Mouse (Mus musculus) thymus, postnatal 0 days (tissue): Measurements from ENCODE around the gene Olfr1389. TPM values are rescaled to one million over a fixed set of nuclear protein-coding genes. Genes with fewer than 3 reads are reported as not detected.
A peak's percentile ranks its signal among the peaks of the same experiment; 100 is the strongest.
"Not testable (repeated sequence)": the region's sequence is repeated elsewhere in the genome, so short reads cannot be mapped to it uniquely, and the experiment has no call there.

ENCODE experiments used
- DNase-seq: peaks from one replicate; pipeline ENCODE4 v3.0.0-alpha.2; 2015; ENCODE audit warnings: low spot score
- polyA plus RNA-seq: library from polyadenylated mRNA; unstranded; fragments of >200 nt; fragmentation: Nextera tagmentation; extraction: Ambion mirVana; gene quantifications from 2 replicates; pipeline ENCODE4 v1.2.1, GENCODE M21; 2015

The Olfr1389 gene
- not detected in 2 replicates for polyA plus RNA-seq

GRCm38 (mm10) chr11:49422767-49423166 is at the start of gene Olfr1389:
Gene Olfr1389, plus strand, starts transcription at chr11:49423067.
- DNase-seq: no peak

- DNase-seq: no peak
Measured at GRCm38 (mm10) chr11:49383133-49383532, 39.7 kb upstream of the Olfr1389 start.

DNA sequence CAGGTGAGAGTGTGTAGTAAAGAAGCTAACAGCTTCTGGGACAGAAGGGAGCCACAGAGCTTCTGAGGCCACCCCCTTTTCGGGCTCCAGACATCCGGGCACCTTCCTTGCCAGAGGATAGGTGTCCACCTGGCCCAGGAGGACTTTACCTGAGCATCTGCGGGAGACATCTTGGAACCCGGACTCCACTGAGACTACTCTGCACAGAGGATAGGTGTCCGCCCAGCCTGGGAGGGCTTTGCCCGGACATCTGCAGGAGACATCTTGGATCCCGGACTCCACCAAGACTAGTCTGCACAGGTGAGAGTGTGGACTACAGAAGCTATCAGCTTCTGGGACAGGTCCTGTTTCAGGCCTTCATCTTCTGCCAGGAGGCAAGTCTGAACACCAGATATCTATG is 36.7 kb upstream of the Olfr1389 start:
- DNase-seq: not testable (repeated sequence)

GRCm38 (mm10) chr11:49392707-49393106 is 30.2 kb upstream of the Olfr1389 start:
- DNase-seq: not testable (repeated sequence)

GRCm38 (mm10) chr11:49406784-49407183 is 16.1 kb upstream of the Olfr1389 start:
- no peak for DNase-seq

- DNase-seq: peak; percentile 44
Measured at GRCm38 (mm10) chr11:49410540-49410939, 12.3 kb upstream of the Olfr1389 start.

DNA sequence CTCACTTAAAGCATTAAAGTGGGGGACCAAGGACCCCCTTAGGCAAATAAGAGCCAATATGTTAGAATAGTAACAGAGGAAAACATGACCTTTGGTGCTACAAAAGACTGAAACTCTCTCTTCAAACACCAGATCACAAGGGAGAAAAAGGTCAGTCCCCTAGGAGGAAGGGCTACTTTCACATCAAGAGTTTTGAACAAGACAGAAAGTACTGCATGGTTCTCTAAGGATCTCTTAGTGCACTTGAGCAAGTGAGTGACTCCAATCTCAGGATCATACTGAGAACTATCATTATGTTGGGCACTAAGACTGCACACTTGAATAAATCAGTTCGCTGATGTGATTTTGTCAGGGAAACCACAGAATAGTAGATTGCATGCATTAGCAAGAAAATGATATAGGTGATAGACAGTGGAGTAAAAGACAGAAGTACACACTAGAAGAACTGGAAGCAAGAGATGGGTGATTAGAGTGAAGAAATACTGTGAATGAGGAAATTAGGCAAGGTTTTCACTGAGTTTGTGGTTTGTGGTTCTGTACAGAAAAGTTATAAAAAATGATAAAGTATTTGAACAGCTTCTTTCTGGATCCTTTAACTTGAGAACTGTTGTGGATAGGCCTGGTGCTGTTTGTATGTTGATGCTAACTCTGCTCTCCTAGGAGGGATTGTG is 2.5 kb downstream of the Olfr1389 start:
- no peak for DNase-seq

DNA sequence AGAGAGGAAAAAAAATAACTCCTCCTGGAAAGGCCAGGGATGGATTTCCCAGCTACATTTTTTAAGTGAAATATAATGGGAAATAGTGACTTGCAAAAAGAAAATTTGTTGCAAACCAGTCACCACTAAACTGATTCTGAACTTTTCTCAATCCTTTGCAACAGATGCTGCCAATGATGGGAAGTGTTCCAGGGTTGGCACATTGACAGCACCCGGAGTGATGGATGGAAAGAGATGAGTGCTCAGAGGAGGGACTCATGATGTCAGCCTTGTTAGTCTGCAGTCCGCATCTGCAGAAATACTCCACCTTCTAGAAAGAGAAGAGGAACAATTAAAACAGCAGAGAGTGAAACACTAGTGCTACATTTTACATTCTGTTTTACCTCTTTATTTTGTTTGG is 6.8 kb downstream of the Olfr1389 start:
- no peak for DNase-seq

GRCm38 (mm10) chr11:49436411-49436810 is 13.5 kb downstream of the Olfr1389 start, which contains the start of gene Olfr1388:
Gene Olfr1388, plus strand, starts transcription at chr11:49436624.
- DNase-seq: no peak

DNA sequence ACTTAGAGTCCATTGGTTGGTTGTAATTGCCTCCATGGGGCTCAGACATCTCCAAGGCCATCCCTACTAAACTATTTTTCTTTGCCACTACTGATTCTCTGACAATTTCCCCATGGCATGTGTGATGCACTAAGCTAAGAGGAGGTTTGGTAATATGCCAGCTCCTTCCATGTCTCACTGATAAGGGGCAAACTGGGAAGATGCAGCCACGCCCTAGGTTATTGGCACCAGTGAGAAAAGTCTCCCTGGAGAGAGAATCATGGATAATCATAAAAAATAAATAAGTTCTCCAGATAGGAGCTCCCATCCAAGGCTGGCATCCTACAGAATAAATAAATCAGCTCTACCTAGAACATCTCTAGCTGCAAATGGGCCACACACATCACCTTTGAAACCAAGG is 32.2 kb downstream of the Olfr1389 start, which contains the start of gene Olfr1387:
Gene Olfr1387, plus strand, starts transcription at position 301 of the 400 bp plus-strand sequence.
- DNase-seq: no peak

DNA sequence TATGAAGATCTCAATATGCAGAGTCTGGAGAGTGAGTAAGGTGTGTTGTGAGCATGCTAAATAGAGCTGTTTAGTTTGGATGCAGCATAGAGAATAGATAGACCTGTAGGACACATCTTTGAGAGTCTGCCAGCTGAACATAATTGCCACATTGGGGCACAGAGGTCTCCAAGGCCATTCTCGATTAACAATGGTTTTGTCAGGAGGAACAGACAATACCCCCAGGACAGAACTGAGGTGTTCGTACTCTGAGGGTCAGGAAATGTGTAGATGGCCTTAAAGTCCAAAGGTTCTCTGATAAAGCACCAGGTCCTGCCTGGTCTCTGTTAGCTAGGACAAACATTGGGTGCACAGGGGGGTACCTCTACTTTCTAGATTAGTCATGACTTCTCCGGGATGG is 41.9 kb downstream of the Olfr1389 start, which contains the start of gene Olfr1386:
Gene Olfr1386, plus strand, starts transcription at position 301 of the 400 bp plus-strand sequence.
- DNase-seq: not testable (repeated sequence)

Other genes starting within 250 kb of the Olfr1389 start
- 1.1 and 1.7 TPM in 2 replicates for gene Btnl9, start 235.9 kb upstream of the Olfr1389 start, polyA plus RNA-seq
- 33.8 and 36.1 TPM in 2 replicates for gene Zfp62, start 219.8 kb upstream of the Olfr1389 start, polyA plus RNA-seq
- 82.0 and 82.7 TPM in 2 replicates for gene Mgat1, start 178.9 kb upstream of the Olfr1389 start, polyA plus RNA-seq
- not detected in 2 replicates for gene Olfr1393, start 144.8 kb upstream of the Olfr1389 start, polyA plus RNA-seq
- gene Olfr1392, start 137.8 kb upstream of the Olfr1389 start, polyA plus RNA-seq: not detected in 2 replicates
- not detected in 2 replicates for gene Olfr10, start 118.3 kb upstream of the Olfr1389 start, polyA plus RNA-seq
- not detected in 2 replicates for gene Olfr1391, start 100.3 kb upstream of the Olfr1389 start, polyA plus RNA-seq
- not detected in 2 replicates for gene Olfr1390, start 87.9 kb upstream of the Olfr1389 start, polyA plus RNA-seq
- 0.04 and 0.05 TPM in 2 replicates for gene Olfr1388, start 13.6 kb downstream of the Olfr1389 start, polyA plus RNA-seq
- gene Olfr1387, start 32.3 kb downstream of the Olfr1389 start, polyA plus RNA-seq: not detected in 2 replicates
- not detected in 2 replicates for gene Olfr1386, start 42.0 kb downstream of the Olfr1389 start, polyA plus RNA-seq
- gene Olfr1385, start 66.0 kb downstream of the Olfr1389 start, polyA plus RNA-seq: not detected in 2 replicates
- not detected in 2 replicates for gene Olfr1384, start 83.7 kb downstream of the Olfr1389 start, polyA plus RNA-seq
- not detected in 2 replicates for gene Olfr1383, start 96.6 kb downstream of the Olfr1389 start, polyA plus RNA-seq
- not detected in 2 replicates for gene Olfr1382, start 105.2 kb downstream of the Olfr1389 start, polyA plus RNA-seq
- gene Olfr1381, start 120.4 kb downstream of the Olfr1389 start, polyA plus RNA-seq: not detected in 2 replicates
- not detected in 2 replicates for gene Olfr1380, start 133.8 kb downstream of the Olfr1389 start, polyA plus RNA-seq
- gene Flt4, start 186.2 kb downstream of the Olfr1389 start, polyA plus RNA-seq: 0.31 and 0.35 TPM in 2 replicates
- gene Scgb3a1, start 240.5 kb downstream of the Olfr1389 start, polyA plus RNA-seq: 2.5 and 5.7 TPM in 2 replicates